Mouse (Mus musculus): ENCODE measurements around the gene Ddx20.

DNA sequence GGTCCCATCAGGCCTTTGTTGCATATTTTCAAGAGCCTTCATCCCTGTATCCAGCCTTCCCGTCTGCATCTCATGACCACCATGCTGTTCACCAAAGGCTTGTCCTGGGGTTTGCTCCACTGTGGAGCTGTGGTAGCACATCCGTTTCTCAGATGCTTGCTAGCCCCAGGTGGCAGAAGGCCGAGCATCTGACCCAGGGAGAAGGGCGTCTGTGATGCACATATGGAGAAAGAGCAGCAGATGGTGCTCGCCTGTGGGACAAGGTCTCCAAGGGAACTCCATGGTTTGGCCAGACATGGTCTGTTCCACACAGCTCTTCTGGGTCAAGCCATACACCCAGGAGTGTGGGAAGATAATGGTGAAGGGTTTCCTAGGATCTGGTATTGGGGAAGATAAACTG lies 43.8 kb downstream of the Ddx20 start:
- no peak for TF ChIP-seq POLR2A (IDR thresholded peaks at IDR 0.05; ENCODE audit: borderline replicate concordance, control insufficient read depth, low read depth, low read length)
- no peak for TF ChIP-seq CTCF (IDR thresholded peaks at IDR 0.05; ENCODE audit: control insufficient read depth, insufficient read depth, low read length)
